Mouse (Mus musculus) forebrain, postnatal 0 days (tissue): ENCODE measurements around the gene Rasgef1b. TPM values are rescaled to one million over a fixed set of nuclear protein-coding genes. Genes with fewer than 3 reads are reported as not detected.

Experiments
- ATAC-seq: fragments of 200-750 bp; cut with Nextera tagmentation; 2 replicates; pipeline ENCODE4 v1.8.0; 2017; ENCODE audit warnings: mild to moderate bottlenecking, moderate library complexity
- DNase-seq: peaks from one replicate; pipeline ENCODE4 v3.0.0-alpha.2; 2015
- H3K27ac ChIP-seq: fragments of 300-500 bp; sonication (generic); 2 replicates; pipeline ENCODE4 v1.5.1; 2014; ENCODE audit warnings: low read depth, mild to moderate bottlenecking, antibody characterized with exemption, low read length, moderate library complexity, mixed read lengths
- H3K27me3 ChIP-seq: fragments of 300-500 bp; sonication (generic); 2 replicates; pipeline ENCODE4 v1.6.1; 2014; ENCODE audit warnings: mild to moderate bottlenecking, low read length, mixed read lengths; ENCODE audit not compliant: insufficient read depth
- H3K36me3 ChIP-seq: fragments of 300-500 bp; sonication (generic); 2 replicates; pipeline ENCODE4 v1.6.1; 2014; ENCODE audit warnings: mild to moderate bottlenecking, moderate library complexity; ENCODE audit not compliant: insufficient read depth
- H3K4me1 ChIP-seq: fragments of 300-500 bp; sonication (generic); 2 replicates; pipeline ENCODE4 v1.6.1; 2014; ENCODE audit warnings: antibody characterized with exemption; ENCODE audit not compliant: insufficient read depth
- H3K4me2 ChIP-seq: fragments of 300-500 bp; sonication (generic); 2 replicates; pipeline ENCODE4 v1.6.1; 2014; ENCODE audit warnings: low read depth, mild to moderate bottlenecking, moderate library complexity
- H3K4me3 ChIP-seq: fragments of 300-500 bp; sonication (generic); 2 replicates; pipeline ENCODE4 v1.5.1; 2014; ENCODE audit warnings: low read depth, low read length, mixed read lengths
- H3K9ac ChIP-seq: fragments of 300-500 bp; sonication (generic); 2 replicates; pipeline ENCODE4 v1.6.1; 2014; ENCODE audit warnings: mild to moderate bottlenecking
- H3K9me3 ChIP-seq: fragments of 300-500 bp; sonication (generic); 2 replicates; pipeline ENCODE4 v1.6.1; 2016; ENCODE audit warnings: low read length
- CTCF ChIP-seq: sonication (generic); IDR thresholded peaks from 2 replicates; pipeline ENCODE4 v1.5.1; 2016; ENCODE audit warnings: antibody characterized with exemption, control low read depth, low read depth
- WGBS: fragments of 180-500 bp; shearing (Covaris S2); extraction: QIAGEN DNeasy Blood & Tissue Kit; methylation state at CpG from one replicate; pipeline ENCODE4 v1.1.7; 2014; 5-methylcytosine and 5-hydroxymethylcytosine counted together
- polyA plus RNA-seq: library from polyadenylated mRNA; unstranded; fragments of >200 nt; fragmentation: Nextera tagmentation; extraction: Ambion mirVana; gene quantifications from 2 replicates; pipeline ENCODE4 v1.2.1, GENCODE M21; 2015
- total RNA-seq: library from RNA; depleted of rRNA; stranded (reverse); fragments of >200 nt; gene quantifications from 2 replicates; pipeline ENCODE4 v1.2.3, GENCODE M21; 2014

Rasgef1b gene
- total and polyA plus RNA-seq, 2 experiments from 2014 or later: 49.6 to 51.0 TPM

DNA sequence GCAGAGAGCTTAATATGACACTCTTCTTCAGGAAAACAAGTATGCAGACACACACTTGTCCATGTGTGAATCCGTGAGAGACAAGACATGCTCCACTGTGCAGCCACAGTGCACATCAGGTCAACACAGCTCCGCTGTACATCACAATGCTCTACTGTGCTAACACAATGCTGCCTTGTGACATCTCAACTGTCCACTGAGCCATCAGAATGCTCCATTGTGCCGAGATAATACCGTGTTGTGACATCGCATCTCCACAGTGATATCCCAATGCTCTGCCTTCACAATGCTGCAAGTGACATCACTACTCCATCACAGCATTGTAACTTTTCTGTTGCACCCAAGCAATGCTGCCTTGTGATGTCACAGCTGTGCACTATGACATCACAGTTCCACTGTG, 334.3 kb downstream of the Rasgef1b start:
- Histone ChIP-seq H3K9me3 (no peaks in the 10 kb centered on the region), H3K27me3 (no peaks in the 10 kb centered on the region), H3K27ac (no peak overlapping the region), H3K4me2 (no peak overlapping the region), H3K4me3 (no peak overlapping the region), H3K36me3 (no peaks in the 10 kb centered on the region), H3K4me1 (no peaks in the 10 kb centered on the region), H3K9ac (no peak overlapping the region)
- DNase-seq (no peak), ATAC-seq (no peak)
- TF ChIP-seq CTCF: no peak
- 95% methylated on average over 5 of the region's 5 CpGs for WGBS

- Histone ChIP-seq H3K4me2 (no peak overlapping the region), H3K9me3 (no peaks in the 10 kb centered on the region), H3K9ac (no peak overlapping the region), H3K27me3 (no peaks in the 10 kb centered on the region), H3K4me1 (no peaks in the 10 kb centered on the region), H3K36me3 (no peaks in the 10 kb centered on the region), H3K4me3 (no peak overlapping the region), H3K27ac (no peak overlapping the region)
- no peak for DNase-seq
- TF ChIP-seq CTCF: no peak
- 25% methylated on average over 3 of the region's 3 CpGs for WGBS
- no peak for ATAC-seq
Measured at GRCm38 (mm10) chr5:99391525-99391924, 337.3 kb downstream of the Rasgef1b start.

- H3K27ac ChIP-seq: no peak overlapping the region
- DNase-seq (no peak), ATAC-seq (no peak)
- H3K9me3 ChIP-seq: no peaks in the 10 kb centered on the region
- H3K9ac ChIP-seq: no peak overlapping the region
- WGBS: 41% methylated on average over 7 of the region's 7 CpGs
- H3K36me3 ChIP-seq: no peaks in the 10 kb centered on the region
- no peak for TF ChIP-seq CTCF
- no peak overlapping the region for H3K4me2 ChIP-seq
- H3K4me3 ChIP-seq: no peak overlapping the region
- H3K27me3 ChIP-seq: no peaks in the 10 kb centered on the region
- no peaks in the 10 kb centered on the region for H3K4me1 ChIP-seq
Measured at GRCm38 (mm10) chr5:99390776-99391175, 338.1 kb downstream of the Rasgef1b start.

DNA sequence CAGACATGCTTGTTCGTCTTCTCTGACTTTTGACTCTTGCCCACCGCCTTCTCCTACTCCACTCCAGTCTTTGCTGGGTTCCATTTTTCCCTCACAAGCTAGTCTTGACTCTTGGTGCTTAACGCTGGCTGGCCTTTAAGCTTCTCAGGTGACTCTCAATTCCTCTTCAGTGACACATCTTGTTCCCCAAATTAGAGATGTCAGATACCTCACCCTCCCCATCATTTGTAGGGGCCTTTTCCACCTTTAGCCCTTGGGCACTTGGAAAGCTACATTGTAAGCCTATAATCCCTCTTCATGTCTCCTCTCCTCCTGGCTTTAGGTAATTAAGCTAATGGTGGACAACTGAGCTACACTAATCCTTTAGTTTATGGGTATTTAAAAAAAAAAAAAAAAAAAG, 338.6 kb downstream of the Rasgef1b start:
- WGBS: 69% methylated on average over 3 of the region's 3 CpGs

GRCm38 (mm10) chr5:99388585-99389250, 340.1 kb downstream of the Rasgef1b start:
- WGBS: 80% methylated on average over 10 of the region's 10 CpGs
- H3K4me1 ChIP-seq: no peaks in the 10 kb centered on the region
- no peak for TF ChIP-seq CTCF

More for the DNA sequence above, 338.6 kb downstream of the Rasgef1b start:
- TF ChIP-seq CTCF: no peak
- no peak overlapping the region for H3K9ac ChIP-seq
- H3K4me1 ChIP-seq: no peaks in the 10 kb centered on the region
- H3K4me2 ChIP-seq: no peak overlapping the region
- no peaks in the 10 kb centered on the region for H3K27me3 ChIP-seq
- no peak for ATAC-seq
- H3K36me3 ChIP-seq: no peaks in the 10 kb centered on the region
- no peak overlapping the region for H3K27ac ChIP-seq
- no peak overlapping the region for H3K4me3 ChIP-seq
- DNase-seq: no peak
- H3K9me3 ChIP-seq: no peaks in the 10 kb centered on the region

GRCm38 (mm10) chr5:99388131-99388530, 340.7 kb downstream of the Rasgef1b start:
- Histone ChIP-seq H3K4me3 (no peak overlapping the region), H3K9ac (no peak overlapping the region), H3K36me3 (no peaks in the 10 kb centered on the region), H3K4me1 (no peaks in the 10 kb centered on the region), H3K4me2 (no peak overlapping the region), H3K9me3 (no peaks in the 10 kb centered on the region), H3K27me3 (no peaks in the 10 kb centered on the region), H3K27ac (no peak overlapping the region)
- DNase-seq: no peak
- ATAC-seq: no peak
- 64% methylated on average over 5 of the region's 5 CpGs for WGBS
- TF ChIP-seq CTCF: no peak

More at GRCm38 (mm10) chr5:99388585-99389250, 340.1 kb downstream of the Rasgef1b start:
- ATAC-seq: no peak; the same call in 1 of the 2 replicates
- Histone ChIP-seq H3K27me3 (no peaks in the 10 kb centered on the region), H3K4me3 (no peak overlapping the region), H3K4me2 (no peak overlapping the region), H3K27ac (no peak overlapping the region), H3K9ac (no peak overlapping the region), H3K36me3 (no peaks in the 10 kb centered on the region), H3K9me3 (no peaks in the 10 kb centered on the region)
- no peak for DNase-seq

- H3K9ac ChIP-seq: no peak overlapping the region
- no peak overlapping the region for H3K4me2 ChIP-seq
- H3K36me3 ChIP-seq: no peaks in the 10 kb centered on the region
- H3K27ac ChIP-seq: no peak overlapping the region
- H3K27me3 ChIP-seq: no peaks in the 10 kb centered on the region
- WGBS: 77% methylated on average over 17 of the region's 17 CpGs
- ATAC-seq (no peak), DNase-seq (no peak)
- no peaks in the 10 kb centered on the region for H3K9me3 ChIP-seq
- H3K4me1 ChIP-seq: no peaks in the 10 kb centered on the region
- H3K4me3 ChIP-seq: no peak overlapping the region
- TF ChIP-seq CTCF: no peak
Measured at GRCm38 (mm10) chr5:99387185-99387981, 341.5 kb downstream of the Rasgef1b start.
